Mouse (Mus musculus) E14TG2a.4 (cell line): ENCODE results near the gene Fam124a.

Experiments used
- CTCF ChIP-seq: conservative IDR thresholded peaks from 2 replicates; pipeline ENCODE4 v1.5.1; 2014; ENCODE audit warnings: low read length
- POU5F1 ChIP-seq: IDR thresholded peaks from 2 replicates; pipeline ENCODE4 v1.6.1; 2014; ENCODE audit warnings: low read length, borderline replicate concordance

GRCm38 (mm10) chr14:62555840-62556810 lies 588 bp downstream of the Fam124a start:
- TF ChIP-seq CTCF = no peak
- no peak for TF ChIP-seq POU5F1
